Mouse (Mus musculus) CH12.LX (cell line): ENCODE measurements at regions not wholly inside any gene's neighbourhood (a gene's known extent, or its start where the extent isn't known, plus 50 kb on each side); places are given as distances from the start of the nearest gene placed in this dataset.

Source experiments
- DNase-seq: peaks from one replicate; pipeline ENCODE4 v3.0.0-alpha.2; 2013; ENCODE audit errors: extremely low read depth
- H3K27ac ChIP-seq: 2 replicates; pipeline ENCODE4 v1.5.1; 2012; ENCODE audit warnings: low read depth, mild to moderate bottlenecking, control low read depth, moderate library complexity; ENCODE audit not compliant: insufficient read depth
- H3K27me3 ChIP-seq: replicated peaks from 2 replicates; pipeline ENCODE3; 2012; ENCODE audit warnings: inconsistent platforms
- H3K36me3 ChIP-seq, 2 experiments: replicated peaks in 1 of 2; 2 replicates each; pipeline versions ENCODE3 to v1.6.1; 2012; ENCODE audit warnings: inconsistent platforms in 1 of 2, low read length in 1 of 2, mild to moderate bottlenecking in 1 of 2, mixed read lengths in 1 of 2, moderate library complexity in 1 of 2; ENCODE audit not compliant: control insufficient read depth in 1 of 2, insufficient read depth in 1 of 2
- H3K4me1 ChIP-seq, 2 experiments: 2 replicates each; pipeline ENCODE4 v1.6.1; 2012; ENCODE audit warnings: inconsistent platforms in 1 of 2, moderate library complexity in 1 of 2; ENCODE audit not compliant: insufficient read depth in 2 of 2, control insufficient read depth in 1 of 2
- H3K4me2 ChIP-seq: 2 replicates; pipeline ENCODE4 v1.6.1; 2012; ENCODE audit warnings: low read depth, mild to moderate bottlenecking, control low read depth; ENCODE audit not compliant: poor library complexity, insufficient read depth, severe bottlenecking
- H3K4me3 ChIP-seq, 3 experiments: fragments of 150-350 bp in 1 of 3; sonication (generic) in 1 of 3; replicated peaks in 1 of 3; 2 replicates each; pipeline versions ENCODE3 to v1.5.1; 2011 to 2012; ENCODE audit warnings: low read depth in 2 of 3, low read length in 2 of 3, mild to moderate bottlenecking in 2 of 3, moderate library complexity in 2 of 3, control low read depth in 1 of 3, improper control_type of control experiment in 1 of 3, inconsistent platforms in 1 of 3, mixed read lengths in 1 of 3; ENCODE audit not compliant: poor library complexity in 1 of 3
- H3K79me2 ChIP-seq: replicated peaks from 2 replicates; pipeline ENCODE4 v1.6.1; 2012; ENCODE audit warnings: mild to moderate bottlenecking, moderate library complexity; ENCODE audit not compliant: control insufficient read depth, poor library complexity, insufficient read depth, severe bottlenecking; ENCODE audit errors: extremely low read depth
- H3K9ac ChIP-seq: 2 replicates; pipeline ENCODE4 v1.6.1; 2012; ENCODE audit warnings: low read depth, mild to moderate bottlenecking, control low read depth, moderate library complexity; ENCODE audit not compliant: insufficient read depth
- H3K9me3 ChIP-seq: replicated peaks from 2 replicates; pipeline ENCODE3; 2012; ENCODE audit warnings: low read length, inconsistent platforms, mixed read lengths
- BHLHE40 ChIP-seq: IDR thresholded peaks from 2 replicates; pipeline ENCODE4 v1.6.1; 2011; ENCODE audit warnings: mild to moderate bottlenecking, low read depth, low read length, improper control_type of control experiment
- CHD2 ChIP-seq: IDR thresholded peaks from 2 replicates; pipeline ENCODE4 v1.6.1; 2011; ENCODE audit warnings: low read length, improper control_type of control experiment
- CTCF ChIP-seq, 2 experiments: IDR thresholded peaks in 1 of 2; conservative IDR thresholded peaks in 1 of 2; 2 replicates each; pipeline ENCODE4 v1.5.1; 2011 to 2012; ENCODE audit warnings: low read depth in 2 of 2, low read length in 2 of 2, improper control_type of control experiment in 1 of 2, inconsistent platforms in 1 of 2, mild to moderate bottlenecking in 1 of 2, moderate library complexity in 1 of 2
- E2F4 ChIP-seq: IDR thresholded peaks from 2 replicates; pipeline ENCODE4 v1.6.1; 2011; ENCODE audit warnings: low read depth, low read length, improper control_type of control experiment; ENCODE audit not compliant: insufficient replicate concordance
- ELF1 ChIP-seq: IDR thresholded peaks from 2 replicates; pipeline ENCODE4 v1.6.1; 2014; ENCODE audit warnings: low read depth, mild to moderate bottlenecking, inconsistent platforms, low read length, improper control_type of control experiment
- EP300 ChIP-seq: IDR thresholded peaks from 2 replicates; pipeline ENCODE4 v1.6.1; 2011; ENCODE audit warnings: low read length, improper control_type of control experiment
- ETS1 ChIP-seq: conservative IDR thresholded peaks from 2 replicates; pipeline ENCODE4 v1.6.1; 2012; ENCODE audit warnings: low read depth, mild to moderate bottlenecking, inconsistent platforms, low read length, improper control_type of control experiment, moderate library complexity
- GABPA ChIP-seq: IDR thresholded peaks from 2 replicates; pipeline ENCODE4 v1.6.1; 2012; ENCODE audit warnings: low read depth, low read length, improper control_type of control experiment, inconsistent platforms; ENCODE audit not compliant: insufficient replicate concordance
- HCFC1 ChIP-seq: IDR thresholded peaks from 2 replicates; pipeline ENCODE4 v1.6.1; 2012; ENCODE audit warnings: low read depth, mild to moderate bottlenecking, inconsistent platforms, low read length, improper control_type of control experiment
- IRF4 ChIP-seq: IDR thresholded peaks from 2 replicates; pipeline ENCODE4 v1.6.1; 2014; ENCODE audit warnings: low read depth, mild to moderate bottlenecking, inconsistent platforms, low read length, improper control_type of control experiment
- JUND ChIP-seq: conservative IDR thresholded peaks from 2 replicates; pipeline ENCODE4 v1.6.1; 2011; ENCODE audit warnings: low read depth, low read length, improper control_type of control experiment
- KAT2A ChIP-seq: IDR thresholded peaks from 2 replicates; pipeline ENCODE4 v1.6.1; 2012; ENCODE audit warnings: low read length, improper control_type of control experiment, inconsistent platforms; ENCODE audit not compliant: insufficient replicate concordance
- MAFK ChIP-seq: IDR thresholded peaks from 2 replicates; pipeline ENCODE4 v1.6.1; 2011; ENCODE audit warnings: low read length, improper control_type of control experiment; ENCODE audit not compliant: insufficient replicate concordance
- MAX ChIP-seq: IDR thresholded peaks from 2 replicates; pipeline ENCODE4 v1.6.1; 2011; ENCODE audit warnings: low read length, improper control_type of control experiment
- MXI1 ChIP-seq: IDR thresholded peaks from 2 replicates; pipeline ENCODE4 v1.6.1; 2011; ENCODE audit warnings: mild to moderate bottlenecking, low read depth, low read length, improper control_type of control experiment
- MYC ChIP-seq: IDR thresholded peaks from 2 replicates; pipeline ENCODE4 v1.6.1; 2011; ENCODE audit warnings: low read depth, mild to moderate bottlenecking, improper control_type of control experiment, low read length
- NELFE ChIP-seq: IDR thresholded peaks from 2 replicates; pipeline ENCODE4 v1.6.1; 2011; ENCODE audit warnings: low read depth, low read length, improper control_type of control experiment
- PAX5 ChIP-seq: IDR thresholded peaks from 2 replicates; pipeline ENCODE4 v1.6.1; 2012; ENCODE audit warnings: low read length, inconsistent platforms, mixed read lengths
- POLR2A ChIP-seq: IDR thresholded peaks from 2 replicates; pipeline ENCODE4 v1.6.1; 2011; ENCODE audit warnings: low read depth, mild to moderate bottlenecking, improper control_type of control experiment, low read length
- POLR2AphosphoS2 ChIP-seq: IDR thresholded peaks from 2 replicates; pipeline ENCODE4 v1.6.1; 2011; ENCODE audit warnings: low read depth, low read length, improper control_type of control experiment
- RAD21 ChIP-seq: IDR thresholded peaks from 2 replicates; pipeline ENCODE4 v1.6.1; 2011; ENCODE audit warnings: low read depth, mild to moderate bottlenecking, low read length, improper control_type of control experiment, moderate library complexity
- SIN3A ChIP-seq: IDR thresholded peaks from 2 replicates; pipeline ENCODE4 v1.6.1; 2012; ENCODE audit warnings: low read length, improper control_type of control experiment, inconsistent platforms
- SMC3 ChIP-seq: IDR thresholded peaks from 2 replicates; pipeline ENCODE4 v1.6.1; 2011; ENCODE audit warnings: low read depth, low read length, improper control_type of control experiment
- TBP ChIP-seq: conservative IDR thresholded peaks from 2 replicates; pipeline ENCODE4 v1.6.1; 2011; ENCODE audit warnings: low read depth, low read length, improper control_type of control experiment
- TCF12 ChIP-seq: IDR thresholded peaks from 2 replicates; pipeline ENCODE4 v1.6.1; 2014; ENCODE audit warnings: low read depth, mild to moderate bottlenecking, inconsistent platforms, low read length, improper control_type of control experiment
- UBTF ChIP-seq: IDR thresholded peaks from 2 replicates; pipeline ENCODE4 v1.6.1; 2012; ENCODE audit warnings: low read depth, mild to moderate bottlenecking, inconsistent platforms, low read length, improper control_type of control experiment, moderate library complexity
- USF2 ChIP-seq: conservative IDR thresholded peaks from 2 replicates; pipeline ENCODE4 v1.6.1; 2011; ENCODE audit warnings: low read depth, low read length, improper control_type of control experiment
- ZC3H11A ChIP-seq: IDR thresholded peaks from 2 replicates; pipeline ENCODE4 v1.6.1; 2012; ENCODE audit warnings: low read depth, mild to moderate bottlenecking, inconsistent platforms, low read length, improper control_type of control experiment
- ZMIZ1 ChIP-seq: IDR thresholded peaks from 2 replicates; pipeline ENCODE4 v1.6.1; 2012; ENCODE audit warnings: low read depth, mild to moderate bottlenecking, inconsistent platforms, low read length, improper control_type of control experiment
- ZNF384 ChIP-seq: IDR thresholded peaks from 2 replicates; pipeline ENCODE4 v1.6.1; 2012; ENCODE audit warnings: low read depth, low read length, improper control_type of control experiment, inconsistent platforms
- dilution Hi-C: fragments of 300-500 bp; cut with MboI; formaldehyde crosslinking; loops from 2 replicates; pipeline ENCODE4 v1.14.3; 2020; ENCODE audit warnings: low sequenced_read_pairs; ENCODE audit not compliant: extremely low pct_unique_long_range_greater_than_20kb, extremely low pct_ligation_motif_present
- in situ Hi-C: fragments of 300-500 bp; cut with MboI; formaldehyde crosslinking; loops from 3 replicates; pipeline ENCODE4 v1.14.3; 2019; ENCODE audit warnings: low sequenced_read_pairs, low pct_ligation_motif_present, low pct_unique_long_range_greater_than_20kb, mixed read lengths

GRCm38 (mm10) chr11:111450811-111451494 is 385.0 kb downstream of the Kcnj2 start:
- TF ChIP-seq KAT2A (no peak), HCFC1 (no peak), SIN3A (no peak), IRF4 (no peak), USF2 (no peak), POLR2A (no peak), POLR2AphosphoS2 (no peak), ETS1 (no peak), TBP (no peak), ZC3H11A (no peak), MAFK (no peak), GABPA (no peak), UBTF (no peak), ZMIZ1 (no peak), E2F4 (no peak), TCF12 (no peak), CTCF (conservative IDR thresholded peaks at IDR 0.05 in 1 of 2, IDR thresholded peaks at IDR 0.05 in 1 of 2; ENCODE audit: low read depth in 2 of 2, low read length in 2 of 2) (no peak), SMC3 (no peak)
- in situ Hi-C loops (no loop called here), dilution Hi-C loops (no loop called here)
- Histone ChIP-seq H3K27ac (no peak overlapping the region), H3K79me2 (no peaks in the 10 kb centered on the region), H3K4me1 (no peaks in the 10 kb centered on the region), H3K4me2 (no peak overlapping the region), H3K4me3 (no peak overlapping the region), H3K9ac (no peak overlapping the region), H3K9me3 (no peaks in the 10 kb centered on the region), H3K36me3 (no peaks in the 10 kb centered on the region), H3K27me3 (no peaks in the 10 kb centered on the region)
- DNase-seq = no peak

GRCm38 (mm10) chr11:111460046-111460445 is 394.1 kb downstream of the Kcnj2 start:
- TF ChIP-seq JUND = no peak
- no peak for TF ChIP-seq EP300
- TF ChIP-seq SMC3 = no peak
- no peak for TF ChIP-seq TBP
- TF ChIP-seq CTCF (conservative IDR thresholded peaks at IDR 0.05 in 1 of 2, IDR thresholded peaks at IDR 0.05 in 1 of 2; ENCODE audit: low read depth in 2 of 2, low read length in 2 of 2) = no peak
- no peak for TF ChIP-seq PAX5
- TF ChIP-seq ELF1 = no peak
- no peak for TF ChIP-seq BHLHE40
- no peak for TF ChIP-seq MYC
- TF ChIP-seq RAD21 = no peak
- no peak for TF ChIP-seq ZMIZ1
- TF ChIP-seq CHD2 = no peak
- no peak for TF ChIP-seq E2F4
- no peak for TF ChIP-seq MXI1
- no peak for TF ChIP-seq POLR2AphosphoS2
- no peak for TF ChIP-seq ZNF384
- TF ChIP-seq MAX = no peak
- no peak for TF ChIP-seq UBTF
- TF ChIP-seq HCFC1 = no peak
- no peak for TF ChIP-seq NELFE
- Histone ChIP-seq H3K9me3 (no peaks in the 10 kb centered on the region), H3K9ac (no peak overlapping the region), H3K36me3 (no peaks in the 10 kb centered on the region), H3K27ac (no peak overlapping the region), H3K27me3 (no peaks in the 10 kb centered on the region), H3K4me3 (no peak overlapping the region), H3K4me2 (no peak overlapping the region), H3K79me2 (no peaks in the 10 kb centered on the region), H3K4me1 (no peaks in the 10 kb centered on the region)
- in situ Hi-C loops = no loop called here
- dilution Hi-C loops = no loop called here
- no peak for DNase-seq
